1 mouse cellular context compared by ENCODE assay signal in the genomic region with DNA sequence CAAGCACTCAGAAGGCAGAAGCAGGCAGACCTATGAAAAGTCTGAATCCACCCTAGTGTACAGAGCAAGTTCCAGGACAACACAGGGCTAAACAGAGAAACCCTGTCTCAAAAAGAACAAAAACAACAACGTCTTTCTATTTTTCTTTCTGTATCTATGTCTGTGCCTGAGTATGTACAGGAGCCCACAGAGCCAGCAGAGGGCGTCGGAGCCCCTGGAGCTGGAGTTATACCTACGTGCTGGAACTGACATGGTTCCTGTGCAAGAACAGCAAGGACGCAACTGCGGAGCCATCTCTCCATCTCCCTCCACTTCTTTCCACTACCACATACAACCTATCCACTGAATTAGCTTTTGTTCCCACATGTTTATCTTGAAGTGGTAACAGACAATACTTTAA.
TF ChIP-seq lines count a peak whose summit lies in the region.

No protein-coding gene starts in this region.

TF ChIP-seq in CH12.LX, 34 proteins besides CTCF, POLR2A, EP300 and RAD21 (continued from another document):
- no peak for TF ChIP-seq MEF2A (IDR thresholded peaks at IDR 0.05; ENCODE audit: borderline replicate concordance, low read depth, low read length)
